Mouse (Mus musculus) limb, embryonic 10.5 days (tissue): Measurements from ENCODE around the gene Eipr1. TPM values are rescaled to one million over a fixed set of nuclear protein-coding genes. Genes with fewer than 3 reads are reported as not detected.

Experiments used
- DNase-seq: peaks from one replicate; pipeline ENCODE4 v3.0.0-alpha.2; 2017; ENCODE audit warnings: low spot score
- H3K27ac ChIP-seq: fragments of 300-500 bp; sonication (generic); 2 replicates; pipeline ENCODE4 v1.5.1; 2016; ENCODE audit warnings: mild to moderate bottlenecking
- H3K27me3 ChIP-seq: fragments of 300-500 bp; sonication (generic); 2 replicates; pipeline ENCODE4 v1.6.1; 2016; ENCODE audit warnings: low read depth, mild to moderate bottlenecking; ENCODE audit not compliant: poor library complexity, severe bottlenecking
- H3K36me3 ChIP-seq: fragments of 300-500 bp; sonication (generic); 2 replicates; pipeline ENCODE4 v1.6.1; 2016; ENCODE audit warnings: mild to moderate bottlenecking, moderate library complexity
- H3K4me1 ChIP-seq: fragments of 300-500 bp; sonication (generic); 2 replicates; pipeline ENCODE4 v1.6.1; 2016
- H3K4me3 ChIP-seq: fragments of 300-500 bp; sonication (generic); 2 replicates; pipeline ENCODE4 v1.5.1; 2016; ENCODE audit warnings: mild to moderate bottlenecking, moderate library complexity
- H3K9me3 ChIP-seq: fragments of 300-500 bp; sonication (generic); replicated peaks from 2 replicates; pipeline ENCODE4 v1.6.1; 2016; ENCODE audit warnings: mild to moderate bottlenecking
- WGBS: fragments of 180-500 bp; shearing (Covaris S2); methylation state at CpG from one replicate; pipeline ENCODE4 v1.1.7; 2016; 5-methylcytosine and 5-hydroxymethylcytosine counted together
- polyA plus RNA-seq: library from polyadenylated mRNA; unstranded; fragments of >200 nt; fragmentation: Nextera tagmentation; extraction: Ambion mirVana; gene quantifications from 2 replicates; pipeline ENCODE4 v1.2.1, GENCODE M21; 2016

The Eipr1 gene
- polyA plus RNA-seq, 1 experiment from 2014 or later, result 41.2 TPM

GRCm38 (mm10) chr12:28875471-28875870, 123.9 kb downstream of the Eipr1 start:
- H3K36me3 ChIP-seq, result no peaks in the 10 kb centered on the region
- H3K27ac ChIP-seq, result no peak overlapping the region
- H3K4me1 ChIP-seq, result peaks cover 16% of the 10 kb centered on the region
- no peak overlapping the region for H3K4me3 ChIP-seq
- H3K27me3 ChIP-seq, result no peaks in the 10 kb centered on the region
- DNase-seq, result no peak
- no peaks in the 10 kb centered on the region for H3K9me3 ChIP-seq
- WGBS, result 86% methylated on average over 8 of the region's 8 CpGs

- Histone ChIP-seq H3K27ac (no peak overlapping the region), H3K27me3 (no peaks in the 10 kb centered on the region), H3K36me3 (no peaks in the 10 kb centered on the region), H3K4me1 (peaks cover 7% of the 10 kb centered on the region; the same call in 1 of the 2 replicates), H3K9me3 (no peaks in the 10 kb centered on the region), H3K4me3 (no peak overlapping the region)
- DNase-seq, result no peak
These were observed 128.9 kb downstream of the Eipr1 start for GRCm38 (mm10) chr12:28880471-28880870.

- Histone ChIP-seq H3K9me3 (no peaks in the 10 kb centered on the region), H3K4me3 (no peak overlapping the region), H3K27me3 (peaks cover 29% of the 10 kb centered on the region), H3K4me1 (peaks cover 7% of the 10 kb centered on the region; the same call in 1 of the 2 replicates), H3K27ac (no peak overlapping the region), H3K36me3 (no peaks in the 10 kb centered on the region)
- DNase-seq, result no peak
- 91% methylated on average over 6 of the region's 6 CpGs for WGBS
These were observed 136.1 kb downstream of the Eipr1 start for GRCm38 (mm10) chr12:28887712-28888111.

GRCm38 (mm10) chr12:28889068-28889674, 137.6 kb downstream of the Eipr1 start:
- no peak overlapping the region for H3K4me3 ChIP-seq
- no peaks in the 10 kb centered on the region for H3K9me3 ChIP-seq
- no peak overlapping the region for H3K27ac ChIP-seq
- peaks cover 29% of the 10 kb centered on the region for H3K27me3 ChIP-seq
- peaks cover 7% of the 10 kb centered on the region; the same call in 1 of the 2 replicates for H3K4me1 ChIP-seq
- no peaks in the 10 kb centered on the region for H3K36me3 ChIP-seq
- DNase-seq, result no peak
- 50% methylated on average over 7 of the region's 7 CpGs for WGBS

GRCm38 (mm10) chr12:28891523-28891922, 139.9 kb downstream of the Eipr1 start:
- Histone ChIP-seq H3K9me3 (no peaks in the 10 kb centered on the region), H3K4me1 (no peaks in the 10 kb centered on the region; the same call in 1 of the 2 replicates), H3K36me3 (no peaks in the 10 kb centered on the region), H3K27ac (no peak overlapping the region), H3K4me3 (no peak overlapping the region), H3K27me3 (peaks cover 20% of the 10 kb centered on the region)
- WGBS, result 70% methylated on average over 5 of the region's 5 CpGs
- DNase-seq, result no peak

DNA sequence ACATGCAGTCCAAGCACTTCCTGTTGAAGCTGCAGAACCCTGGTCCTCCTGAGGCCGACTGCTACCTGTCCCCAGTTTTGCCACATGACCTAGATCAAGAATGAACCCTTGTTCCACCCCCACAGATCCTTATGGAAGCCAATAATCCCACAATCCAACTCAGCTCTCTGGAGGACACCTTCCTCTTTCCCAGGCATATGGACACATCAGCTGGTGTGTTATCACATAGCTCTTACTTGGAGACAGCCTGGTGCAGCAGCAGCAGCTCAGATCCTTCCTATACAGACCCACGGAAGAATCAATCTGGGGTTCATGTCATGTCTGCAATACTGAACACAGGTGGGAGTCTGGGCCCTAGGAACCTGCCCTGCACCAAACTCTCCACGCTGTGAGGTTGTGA, 145.0 kb downstream of the Eipr1 start:
- WGBS, result 86% methylated on average over 3 of the region's 3 CpGs
- no peak for DNase-seq
- H3K27me3 ChIP-seq, result no peaks in the 10 kb centered on the region
- no peaks in the 10 kb centered on the region for H3K36me3 ChIP-seq
- H3K27ac ChIP-seq, result no peak overlapping the region
- peaks cover 14% of the 10 kb centered on the region for H3K4me1 ChIP-seq
- no peaks in the 10 kb centered on the region for H3K9me3 ChIP-seq
- no peak overlapping the region for H3K4me3 ChIP-seq

DNA sequence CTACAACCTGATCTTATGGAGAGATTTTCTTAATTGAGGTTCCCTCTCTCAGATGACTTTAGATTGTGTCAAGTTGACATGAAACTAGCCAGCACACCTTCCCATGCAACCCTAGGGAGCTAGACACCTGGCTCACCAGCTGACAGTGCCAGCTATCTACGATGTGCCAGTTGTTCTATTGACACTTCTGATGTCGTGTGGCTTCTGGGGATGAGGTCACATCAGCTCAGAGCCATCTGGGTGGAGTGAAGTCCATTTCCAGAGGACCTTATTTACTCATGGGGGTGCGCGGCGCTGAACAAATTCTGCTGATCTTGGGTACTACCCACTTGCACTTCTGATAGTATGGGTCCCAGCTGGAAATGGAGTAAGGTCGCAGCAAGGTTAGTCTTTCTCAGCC, 146.7 kb downstream of the Eipr1 start:
- no peak for DNase-seq
- H3K36me3 ChIP-seq, result no peaks in the 10 kb centered on the region
- 91% methylated on average over 6 of the region's 6 CpGs for WGBS
- no peak overlapping the region for H3K4me3 ChIP-seq
- H3K27ac ChIP-seq, result no peak overlapping the region
- H3K4me1 ChIP-seq, result peaks cover 24% of the 10 kb centered on the region
- H3K27me3 ChIP-seq, result no peaks in the 10 kb centered on the region
- H3K9me3 ChIP-seq, result no peaks in the 10 kb centered on the region

GRCm38 (mm10) chr12:28899696-28900095, 148.1 kb downstream of the Eipr1 start:
- Histone ChIP-seq H3K4me3 (no peak overlapping the region), H3K27ac (no peak overlapping the region), H3K4me1 (peaks cover 29% of the 10 kb centered on the region), H3K27me3 (no peaks in the 10 kb centered on the region), H3K9me3 (no peaks in the 10 kb centered on the region), H3K36me3 (no peaks in the 10 kb centered on the region)
- DNase-seq, result no peak
- 27% methylated on average over 4 of the region's 4 CpGs for WGBS

- Histone ChIP-seq H3K4me1 (peaks cover 29% of the 10 kb centered on the region), H3K27ac (no peak overlapping the region), H3K9me3 (no peaks in the 10 kb centered on the region), H3K4me3 (no peak overlapping the region), H3K27me3 (no peaks in the 10 kb centered on the region), H3K36me3 (no peaks in the 10 kb centered on the region)
- WGBS, result 69% methylated on average over 4 of the region's 4 CpGs
- no peak for DNase-seq
These were observed 148.7 kb downstream of the Eipr1 start for GRCm38 (mm10) chr12:28900341-28900740.

- no peak for DNase-seq
These were observed 150.5 kb downstream of the Eipr1 start for GRCm38 (mm10) chr12:28902132-28902531.

DNA sequence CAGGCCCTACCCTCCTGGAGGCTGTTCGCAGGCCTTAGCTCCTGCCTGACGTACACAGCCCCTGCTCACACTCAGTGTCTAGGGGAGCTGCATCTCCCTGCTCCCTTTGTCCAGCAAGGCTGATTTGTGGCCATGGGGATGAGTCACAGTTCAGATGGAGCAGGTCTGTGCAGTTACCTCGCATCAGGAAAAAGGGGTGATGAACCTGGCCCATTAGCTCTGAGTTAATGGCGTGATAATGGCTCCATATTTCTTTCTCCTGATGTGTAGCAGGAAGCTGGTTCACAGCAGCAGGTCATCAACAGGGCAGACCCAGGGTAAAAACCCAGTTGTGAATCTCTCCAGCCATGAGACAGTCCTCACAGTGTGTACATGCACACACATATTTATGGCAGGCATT, 151.5 kb downstream of the Eipr1 start:
- no peaks in the 10 kb centered on the region for H3K36me3 ChIP-seq
- WGBS, result 34% methylated on average over 4 of the region's 4 CpGs

More at GRCm38 (mm10) chr12:28902132-28902531, 150.5 kb downstream of the Eipr1 start:
- Histone ChIP-seq H3K4me1 (peaks cover 37% of the 10 kb centered on the region), H3K27me3 (no peaks in the 10 kb centered on the region), H3K9me3 (no peaks in the 10 kb centered on the region), H3K27ac (no peak overlapping the region), H3K36me3 (no peaks in the 10 kb centered on the region), H3K4me3 (no peak overlapping the region)
- 89% methylated on average over 3 of the region's 3 CpGs for WGBS

GRCm38 (mm10) chr12:28905486-28905885, 153.9 kb downstream of the Eipr1 start:
- no peak for DNase-seq
- WGBS, result 87% methylated on average over 6 of the region's 6 CpGs
- no peaks in the 10 kb centered on the region for H3K36me3 ChIP-seq
- no peak overlapping the region for H3K4me3 ChIP-seq
- H3K4me1 ChIP-seq, result peaks cover 40% of the 10 kb centered on the region
- peaks cover 7% of the 10 kb centered on the region; the same call in 1 of the 2 replicates for H3K27me3 ChIP-seq
- H3K9me3 ChIP-seq, result no peaks in the 10 kb centered on the region
- no peak overlapping the region for H3K27ac ChIP-seq

More for the DNA sequence above, 151.5 kb downstream of the Eipr1 start:
- DNase-seq, result no peak
- Histone ChIP-seq H3K4me3 (no peak overlapping the region), H3K4me1 (peaks cover 47% of the 10 kb centered on the region), H3K27me3 (no peaks in the 10 kb centered on the region), H3K27ac (no peak overlapping the region), H3K9me3 (no peaks in the 10 kb centered on the region)

GRCm38 (mm10) chr12:28906016-28906415, 154.4 kb downstream of the Eipr1 start:
- 91% methylated on average over 1 of the region's 1 CpGs for WGBS

More at GRCm38 (mm10) chr12:28906016-28906415, 154.4 kb downstream of the Eipr1 start:
- H3K27ac ChIP-seq, result no peak overlapping the region
- H3K36me3 ChIP-seq, result no peaks in the 10 kb centered on the region
- H3K27me3 ChIP-seq, result peaks cover 7% of the 10 kb centered on the region; the same call in 1 of the 2 replicates
- H3K4me1 ChIP-seq, result peaks cover 43% of the 10 kb centered on the region
- H3K4me3 ChIP-seq, result no peak overlapping the region
- no peak for DNase-seq
- no peaks in the 10 kb centered on the region for H3K9me3 ChIP-seq
